Mouse (Mus musculus) forebrain, embryonic 10.5 days (tissue): ENCODE results near the gene Ttc9b. TPM values are rescaled to one million over a fixed set of nuclear protein-coding genes. Genes with fewer than 3 reads are reported as not detected.
A peak's percentile ranks its signal among the peaks of the same experiment; 100 is the strongest.

Experiments used
- DNase-seq: peaks from one replicate; pipeline ENCODE4 v3.0.0-alpha.2; 2017; ENCODE audit warnings: low spot score; ENCODE audit errors: extremely low spot score
- H3K27ac ChIP-seq: fragments of 300-500 bp; sonication (generic); 2 replicates; pipeline ENCODE4 v1.5.1; 2016; ENCODE audit warnings: mild to moderate bottlenecking
- H3K27me3 ChIP-seq: fragments of 300-500 bp; sonication (generic); 2 replicates; pipeline ENCODE4 v1.6.1; 2016; ENCODE audit warnings: mild to moderate bottlenecking; ENCODE audit not compliant: poor library complexity, severe bottlenecking
- H3K36me3 ChIP-seq: fragments of 300-500 bp; sonication (generic); replicated peaks from 2 replicates; pipeline ENCODE4 v1.6.1; 2016; ENCODE audit warnings: mild to moderate bottlenecking, moderate library complexity
- H3K4me1 ChIP-seq: fragments of 300-500 bp; sonication (generic); 2 replicates; pipeline ENCODE4 v1.6.1; 2016
- H3K4me3 ChIP-seq: fragments of 300-500 bp; sonication (generic); 2 replicates; pipeline ENCODE4 v1.5.1; 2016; ENCODE audit warnings: mild to moderate bottlenecking, moderate library complexity
- H3K9me3 ChIP-seq: fragments of 300-500 bp; sonication (generic); 2 replicates; pipeline ENCODE4 v1.6.1; 2016; ENCODE audit warnings: mild to moderate bottlenecking, moderate library complexity
- WGBS: fragments of 180-500 bp; shearing (Covaris S2); methylation state at CpG from one replicate; pipeline ENCODE4 v1.1.7; 2016; 5-methylcytosine and 5-hydroxymethylcytosine counted together
- polyA plus RNA-seq: library from polyadenylated mRNA; unstranded; fragments of >200 nt; fragmentation: Nextera tagmentation; extraction: Ambion mirVana; gene quantifications from 2 replicates; pipeline ENCODE4 v1.2.1, GENCODE M21; 2016

The Ttc9b gene
- 2.8 and 3.7 TPM in 2 replicates for polyA plus RNA-seq

DNA sequence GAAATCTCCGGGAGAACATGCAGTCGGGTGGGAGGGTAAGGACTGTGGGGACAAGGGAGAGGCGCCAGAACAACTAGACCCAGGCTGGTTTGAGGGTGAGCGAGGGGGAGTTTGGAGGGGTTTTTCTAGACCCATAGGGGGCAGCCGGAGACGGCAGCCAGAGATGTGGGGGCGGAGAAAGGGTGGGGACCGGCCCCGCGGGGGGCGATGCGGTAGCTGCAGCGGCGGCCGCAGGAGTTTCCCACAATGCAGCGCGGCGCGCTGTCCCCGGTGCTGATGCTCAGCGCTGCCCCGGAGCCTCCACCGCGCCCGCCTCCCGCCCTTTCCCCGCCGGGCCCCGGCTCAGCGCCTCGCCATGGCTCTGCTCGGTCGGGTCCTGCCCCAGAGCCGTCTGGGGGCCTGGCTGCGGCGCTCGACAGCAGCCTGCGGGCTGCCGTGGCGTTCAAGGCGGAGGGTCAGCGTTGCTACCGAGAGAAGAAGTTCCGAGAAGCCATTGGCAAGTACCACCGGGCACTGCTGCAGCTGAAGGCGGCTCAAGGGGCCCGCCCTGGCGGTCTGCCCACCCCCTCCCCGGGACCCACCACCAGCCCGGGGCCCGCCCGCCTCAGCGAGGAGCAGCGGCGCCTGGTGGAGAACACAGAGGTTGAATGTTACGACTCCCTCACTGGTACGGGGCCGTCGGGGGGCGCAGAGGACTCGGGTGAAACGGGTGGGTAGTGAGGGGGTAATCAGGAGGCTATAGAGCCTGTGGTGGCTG lies at the start of gene Ttc9b:
Ttc9b (plus strand) TSS at position 235 of the 757 bp plus-strand sequence.
- H3K27me3 ChIP-seq: peaks cover 73% of the 10 kb centered on the region
- 0 out of 2 replicates have a peak, but pooled peaks cover 4% of the 10 kb centered on the region for H3K9me3 ChIP-seq
- DNase-seq: peak; percentile 67
- H3K27ac ChIP-seq: peak within 1 kb of the TSS; percentile 71
- peaks cover 32% of the 10 kb centered on the region for H3K4me1 ChIP-seq
- H3K36me3 ChIP-seq: peaks cover 31% of the 10 kb centered on the region
- peak within 1 kb of the TSS; percentile 60 for H3K4me3 ChIP-seq
- 3% methylated on average over 60 of the region's 62 CpGs for WGBS

DNA sequence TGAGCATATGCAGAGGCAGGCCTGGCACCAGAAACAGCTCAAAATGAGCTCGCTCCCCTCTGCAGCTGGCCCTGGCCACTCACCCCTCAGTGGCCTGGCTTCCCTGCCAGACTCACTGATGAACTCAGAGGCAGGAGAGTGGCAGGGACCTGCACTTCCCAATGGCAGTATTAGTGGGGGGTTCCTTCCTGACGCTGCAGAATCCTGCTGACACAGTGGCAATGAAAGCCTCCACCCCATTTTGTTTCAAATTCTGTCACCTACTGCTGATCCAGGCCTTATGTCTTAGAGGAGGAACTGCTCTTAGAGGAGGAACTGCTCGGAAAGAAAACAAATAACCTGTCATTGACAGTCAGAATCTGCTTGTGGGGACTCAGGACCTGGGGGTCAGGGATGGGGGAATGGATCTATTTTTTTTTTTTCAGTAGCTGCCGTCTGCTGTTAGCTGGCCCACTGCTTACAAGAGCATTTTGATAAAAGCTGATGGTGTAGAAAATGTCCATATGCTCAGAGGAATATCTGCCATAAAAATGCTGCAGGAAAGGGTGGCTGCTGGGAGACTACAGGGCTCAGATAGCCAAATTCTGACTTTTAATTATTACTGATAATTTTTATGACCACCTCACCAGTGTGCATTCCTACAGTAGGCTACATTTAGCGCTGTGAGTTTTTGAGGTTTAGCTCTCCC lies 48.9 kb upstream of the Ttc9b start:
- 69% methylated on average over 5 of the region's 5 CpGs for WGBS
- Histone ChIP-seq H3K4me3 (no peak overlapping the region), H3K27me3 (no peaks in the 10 kb centered on the region), H3K4me1 (peaks cover 26% of the 10 kb centered on the region), H3K36me3 (peaks cover 21% of the 10 kb centered on the region), H3K9me3 (no peaks in the 10 kb centered on the region), H3K27ac (no peak overlapping the region)
- no peak for DNase-seq

DNA sequence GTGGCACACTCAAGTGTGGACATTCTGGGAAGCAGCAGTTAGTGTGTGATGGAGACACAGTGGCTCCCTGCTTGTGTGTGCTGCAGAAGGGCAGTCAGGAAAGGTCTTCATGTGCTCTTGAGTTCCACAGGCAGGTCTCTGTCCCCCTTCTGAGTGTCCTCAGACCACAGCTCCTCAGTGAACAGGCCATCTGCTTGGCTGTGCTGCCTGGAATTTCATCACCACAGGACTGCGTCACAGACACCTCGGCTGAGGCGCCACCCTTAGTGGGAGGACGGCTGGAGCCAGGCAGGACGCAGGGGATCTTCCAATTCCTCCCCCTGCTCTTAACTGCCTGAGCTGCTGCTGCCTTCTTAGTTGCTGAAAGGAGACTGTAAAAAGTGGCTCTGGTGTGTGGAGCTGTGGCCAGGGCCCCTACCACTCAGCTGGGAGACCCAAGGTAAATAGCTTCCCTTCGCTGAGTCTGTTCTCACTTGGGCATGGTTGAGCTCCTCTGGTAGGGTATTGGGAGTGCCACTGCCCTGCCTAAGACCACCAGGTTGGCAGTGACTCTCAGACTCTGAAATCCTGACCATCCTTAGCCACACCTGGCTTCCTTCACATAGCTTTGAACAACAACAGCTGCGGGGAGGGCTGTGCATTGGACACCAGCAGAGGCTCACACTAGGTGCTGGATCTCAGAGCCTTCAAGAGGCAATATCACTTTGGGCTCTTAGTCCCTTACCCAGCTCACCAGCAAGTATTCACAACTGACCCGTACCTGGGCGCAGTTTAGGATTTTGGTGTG lies 48.0 kb upstream of the Ttc9b start:
- no peaks in the 10 kb centered on the region for H3K27me3 ChIP-seq
- no peak overlapping the region for H3K27ac ChIP-seq
- peaks cover 26% of the 10 kb centered on the region for H3K4me1 ChIP-seq
- 88% methylated on average over 9 of the region's 9 CpGs for WGBS
- no peaks in the 10 kb centered on the region for H3K9me3 ChIP-seq
- H3K4me3 ChIP-seq: no peak overlapping the region
- H3K36me3 ChIP-seq: peaks cover 30% of the 10 kb centered on the region
- DNase-seq: no peak

DNA sequence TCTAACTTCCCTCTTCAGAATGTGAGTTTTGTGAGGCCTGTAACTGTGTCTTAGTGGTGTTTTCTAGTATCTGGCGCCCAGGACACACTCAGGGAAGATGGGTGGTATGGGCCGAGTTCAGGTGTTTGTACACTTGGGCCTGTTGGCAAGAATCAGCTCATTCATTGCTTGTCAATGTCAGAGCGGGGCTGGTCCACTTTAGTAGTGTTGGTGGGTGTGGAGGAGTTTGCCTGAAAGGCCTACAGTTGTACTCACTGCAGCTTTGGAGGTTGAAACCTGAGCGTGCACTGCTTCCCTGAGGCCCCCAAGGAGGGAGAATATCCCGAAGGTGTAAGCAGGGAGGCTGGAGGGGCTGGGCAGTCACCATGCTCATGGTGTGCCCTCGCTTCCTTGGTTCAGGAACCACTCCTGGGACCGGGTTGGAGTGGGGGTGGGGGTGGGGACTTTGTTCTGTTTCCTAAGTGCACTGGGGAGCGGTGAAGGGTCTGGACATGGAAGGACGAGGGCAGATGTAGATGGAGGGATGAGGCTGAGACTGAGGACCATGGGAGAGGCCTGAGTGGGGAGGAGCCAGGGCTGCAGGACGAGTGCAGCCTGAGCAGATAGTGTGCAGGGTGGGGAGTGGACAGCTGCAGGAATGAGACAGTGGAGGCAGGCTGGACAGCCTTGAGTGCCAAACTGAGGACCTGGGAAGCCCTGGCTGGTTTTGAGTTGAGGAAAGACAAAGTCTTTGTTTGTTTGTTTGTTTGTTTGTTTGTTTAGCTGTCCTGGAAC lies 47.0 kb upstream of the Ttc9b start:
- DNase-seq: no peak
- Histone ChIP-seq H3K4me1 (peaks cover 21% of the 10 kb centered on the region), H3K27ac (peak overlapping the region; percentile 44; the same call in 1 of the 2 replicates), H3K4me3 (no peak overlapping the region), H3K27me3 (no peaks in the 10 kb centered on the region), H3K36me3 (peaks cover 36% of the 10 kb centered on the region), H3K9me3 (no peaks in the 10 kb centered on the region)
- WGBS: 81% methylated on average over 10 of the region's 10 CpGs

DNA sequence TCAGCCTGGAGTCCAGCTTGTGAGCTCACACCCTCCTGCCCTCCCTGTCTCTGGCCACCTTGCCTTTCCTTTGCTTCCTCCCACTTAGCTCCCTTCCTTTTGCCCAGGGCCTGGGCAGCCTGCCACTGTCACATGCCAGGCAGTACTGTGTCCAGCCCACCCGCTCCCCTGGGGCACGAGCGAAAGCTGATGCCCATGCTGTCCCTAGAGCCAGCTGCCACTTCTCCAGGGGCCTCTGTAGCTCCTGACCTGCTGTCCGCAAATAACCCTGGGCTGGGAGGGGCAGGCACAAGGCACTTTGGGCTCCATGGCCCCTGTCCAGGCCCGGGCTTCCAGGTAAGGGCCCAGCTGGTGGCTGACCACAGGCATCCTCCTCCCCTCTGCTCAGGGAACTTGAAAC lies 46.1 kb upstream of the Ttc9b start:
- Histone ChIP-seq H3K4me3 (no peak overlapping the region), H3K9me3 (no peaks in the 10 kb centered on the region), H3K27me3 (no peaks in the 10 kb centered on the region), H3K4me1 (peaks cover 21% of the 10 kb centered on the region), H3K36me3 (peaks cover 36% of the 10 kb centered on the region), H3K27ac (no peak overlapping the region)
- 90% methylated on average over 5 of the region's 5 CpGs for WGBS
- DNase-seq: no peak

DNA sequence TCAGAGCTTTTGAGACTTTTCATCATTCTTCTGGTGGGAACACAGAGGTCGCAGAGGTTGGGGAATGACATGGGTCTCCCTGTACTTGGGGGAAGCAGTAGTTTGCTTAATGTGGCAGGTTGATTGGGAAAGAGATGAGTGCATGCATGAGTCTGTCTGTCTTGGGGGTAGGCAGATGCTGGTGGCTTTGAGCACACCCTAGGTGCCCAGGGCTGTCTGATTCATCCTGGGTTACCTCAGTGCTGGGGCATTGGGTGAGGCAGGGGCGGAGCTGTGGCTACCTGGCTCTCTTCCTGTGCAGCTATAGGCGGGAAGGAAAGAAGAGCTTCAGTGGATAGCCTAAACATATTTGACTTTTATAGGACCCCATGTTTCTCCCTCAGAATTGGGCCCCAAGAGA lies 45.6 kb upstream of the Ttc9b start:
- Histone ChIP-seq H3K27me3 (no peaks in the 10 kb centered on the region), H3K36me3 (peaks cover 34% of the 10 kb centered on the region), H3K4me3 (no peak overlapping the region), H3K9me3 (no peaks in the 10 kb centered on the region), H3K4me1 (peaks cover 25% of the 10 kb centered on the region), H3K27ac (no peak overlapping the region)
- 90% methylated on average over 3 of the region's 3 CpGs for WGBS
- no peak for DNase-seq

DNA sequence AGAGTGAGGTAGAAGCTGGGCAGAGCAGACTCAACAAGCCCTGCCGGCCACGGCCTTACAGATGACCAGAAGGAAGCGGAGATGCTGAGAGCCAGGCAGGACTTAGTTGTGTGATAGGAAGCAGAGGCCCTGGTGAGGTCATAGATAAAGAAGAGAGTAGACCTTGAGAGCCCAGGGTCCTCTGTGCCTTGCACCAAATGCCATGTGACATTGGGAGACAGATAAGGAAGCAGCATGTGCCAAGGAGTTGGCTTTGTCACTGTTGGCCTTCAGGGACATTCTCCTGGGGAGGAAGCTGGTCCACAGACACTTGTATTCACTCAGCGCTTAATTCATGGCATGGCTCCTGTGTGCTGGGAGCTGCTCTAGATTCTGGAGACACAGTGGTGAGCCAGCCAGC lies 44.4 kb upstream of the Ttc9b start:
- no peaks in the 10 kb centered on the region for H3K27me3 ChIP-seq
- no peaks in the 10 kb centered on the region for H3K9me3 ChIP-seq
- 93% methylated on average over 4 of the region's 4 CpGs for WGBS
- no peak overlapping the region for H3K4me3 ChIP-seq
- H3K36me3 ChIP-seq: peaks cover 32% of the 10 kb centered on the region
- no peak overlapping the region for H3K27ac ChIP-seq
- H3K4me1 ChIP-seq: peaks cover 37% of the 10 kb centered on the region
- no peak for DNase-seq

DNA sequence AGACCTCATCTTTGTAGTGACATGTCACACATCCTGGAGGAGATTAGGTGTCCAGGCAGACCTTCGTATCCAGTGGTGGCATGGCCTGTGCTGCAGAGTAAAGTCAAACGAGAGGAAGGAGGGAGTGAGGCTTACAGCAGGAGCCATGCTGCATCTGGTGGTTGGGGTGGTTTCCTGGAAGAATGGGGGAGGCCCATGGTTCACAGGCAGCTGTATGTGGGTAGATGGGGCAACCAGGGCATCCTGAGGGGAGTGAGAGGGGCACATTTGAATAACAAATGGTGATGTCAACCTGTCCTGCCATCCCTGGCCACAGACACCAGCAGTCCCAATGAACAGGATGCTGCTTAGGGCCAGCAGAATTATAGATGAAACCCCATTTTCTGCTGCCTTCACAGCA lies 44.0 kb upstream of the Ttc9b start:
- H3K27me3 ChIP-seq: no peaks in the 10 kb centered on the region
- H3K4me3 ChIP-seq: no peak overlapping the region
- peaks cover 37% of the 10 kb centered on the region for H3K4me1 ChIP-seq
- peaks cover 32% of the 10 kb centered on the region for H3K36me3 ChIP-seq
- 90% methylated on average over 2 of the region's 2 CpGs for WGBS
- no peak for DNase-seq
- no peak overlapping the region for H3K27ac ChIP-seq
- H3K9me3 ChIP-seq: no peaks in the 10 kb centered on the region

DNA sequence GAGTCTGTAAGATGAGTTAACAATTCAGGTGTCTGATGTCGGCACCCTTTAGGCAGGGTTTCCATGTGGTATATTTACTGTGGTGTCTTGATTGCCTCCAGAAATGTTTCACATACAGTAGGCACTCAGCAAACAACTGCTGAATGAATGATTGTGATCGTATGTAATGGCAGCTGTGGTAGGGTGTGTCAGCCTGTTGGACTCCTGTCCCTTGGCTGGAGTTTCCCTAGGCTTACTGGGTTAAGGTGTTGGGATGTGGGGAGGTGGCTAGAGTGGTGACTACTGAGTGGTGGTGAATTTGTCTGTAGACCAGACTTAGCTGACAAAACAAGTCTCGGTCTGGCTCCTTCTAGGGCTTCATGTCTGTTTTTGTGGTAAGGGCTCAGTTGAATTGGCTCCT lies 43.3 kb upstream of the Ttc9b start:
- peaks cover 39% of the 10 kb centered on the region for H3K4me1 ChIP-seq
- no peaks in the 10 kb centered on the region for H3K9me3 ChIP-seq
- no peak for DNase-seq
- H3K27me3 ChIP-seq: no peaks in the 10 kb centered on the region
- peaks cover 32% of the 10 kb centered on the region for H3K36me3 ChIP-seq
- no peak overlapping the region for H3K27ac ChIP-seq
- no peak overlapping the region for H3K4me3 ChIP-seq
- 94% methylated on average over 3 of the region's 3 CpGs for WGBS

DNA sequence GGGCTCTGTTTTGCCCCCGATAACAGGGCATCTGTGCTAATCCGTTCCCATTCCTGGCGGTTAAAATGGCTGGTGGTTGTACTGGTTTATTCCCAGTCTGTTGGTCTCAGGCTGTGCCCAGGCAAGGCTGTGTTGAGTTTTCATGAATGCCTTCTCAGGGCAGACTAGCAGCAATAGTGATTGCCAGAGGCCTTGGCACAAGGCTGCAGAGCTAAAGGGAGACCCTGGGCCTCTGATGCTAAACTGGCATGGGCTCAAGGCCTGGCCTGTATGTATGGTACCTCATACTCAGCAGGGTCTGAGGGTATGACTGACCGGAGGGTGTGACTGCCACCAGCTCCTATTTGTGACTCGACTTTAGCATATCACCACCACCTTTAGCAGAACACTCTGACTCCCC lies 42.8 kb upstream of the Ttc9b start:
- H3K27ac ChIP-seq: no peak overlapping the region
- H3K36me3 ChIP-seq: peaks cover 35% of the 10 kb centered on the region
- H3K9me3 ChIP-seq: no peaks in the 10 kb centered on the region
- no peak for DNase-seq
- H3K27me3 ChIP-seq: no peaks in the 10 kb centered on the region
- no peak overlapping the region for H3K4me3 ChIP-seq
- 92% methylated on average over 5 of the region's 5 CpGs for WGBS
- peaks cover 36% of the 10 kb centered on the region for H3K4me1 ChIP-seq

DNA sequence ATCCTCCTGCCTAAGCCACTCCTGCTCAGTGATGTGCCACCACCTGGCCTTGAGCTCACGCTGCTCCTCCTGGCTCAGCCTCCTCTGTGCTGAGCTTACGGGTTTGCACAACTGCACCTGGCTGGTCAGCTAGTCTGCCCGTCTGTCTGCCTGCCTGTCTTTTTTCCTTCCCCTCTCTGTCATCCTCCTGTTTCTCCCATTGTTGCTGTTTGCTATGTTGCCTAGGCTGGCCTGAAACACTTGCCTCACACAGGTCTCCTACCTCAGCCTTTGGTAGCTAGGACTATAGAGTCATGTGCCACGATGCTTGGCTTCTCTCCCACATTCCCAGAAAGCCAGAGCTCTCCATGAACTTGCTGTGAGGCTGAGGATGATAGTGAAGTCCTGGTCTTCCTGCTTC lies 40.8 kb upstream of the Ttc9b start:
- 87% methylated on average over 4 of the region's 4 CpGs for WGBS
- Histone ChIP-seq H3K4me3 (no peak overlapping the region), H3K27me3 (no peaks in the 10 kb centered on the region), H3K9me3 (no peaks in the 10 kb centered on the region), H3K36me3 (peaks cover 56% of the 10 kb centered on the region), H3K27ac (peak overlapping the region; percentile 51; the same call in 1 of the 2 replicates), H3K4me1 (peaks cover 23% of the 10 kb centered on the region)
- no peak for DNase-seq
